Mouse (Mus musculus) adrenal gland, postnatal 25 days (tissue): ENCODE measurements at regions not wholly inside any gene's neighbourhood (a gene's known extent, or its start where the extent isn't known, plus 50 kb on each side); places are given as distances from the start of the nearest gene placed in this dataset.

Source experiments
- DNase-seq: peaks from one replicate; pipeline ENCODE4 v3.0.0; 2021; ENCODE audit warnings: mixed read lengths

DNA sequence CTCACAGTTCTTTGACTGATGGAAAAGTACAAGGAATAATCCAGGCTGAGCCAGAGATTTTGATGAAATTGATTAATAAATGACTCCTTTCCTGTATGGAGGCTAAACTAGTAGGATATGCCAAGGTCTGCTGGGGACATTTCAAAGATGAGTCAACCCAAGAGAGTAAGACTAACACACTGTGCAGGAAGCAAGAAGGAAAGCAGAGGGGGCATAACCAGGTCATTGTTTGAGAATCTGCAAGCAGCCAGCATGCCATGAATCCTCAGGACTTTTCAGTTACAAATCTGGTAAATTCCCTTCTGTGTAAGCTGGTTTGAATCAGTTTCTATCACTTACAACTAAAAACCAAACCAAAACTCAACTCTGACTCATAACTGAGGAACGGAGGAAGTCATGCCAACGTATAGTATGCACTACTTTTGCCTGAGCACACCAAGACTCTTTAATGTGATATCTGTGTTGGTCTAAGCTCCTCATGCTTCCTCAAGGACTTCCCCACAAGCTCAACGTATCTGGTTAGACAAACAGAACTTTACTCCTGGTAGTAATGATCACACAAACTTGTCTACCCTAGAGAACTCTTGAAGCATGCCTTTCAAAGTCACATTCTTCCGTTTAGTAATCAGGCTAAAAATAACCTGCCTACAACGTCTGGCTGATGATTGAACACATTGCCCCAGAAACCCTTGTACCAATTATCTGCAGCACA lies 314.0 kb upstream of the Adamts9 start:
- no peak for DNase-seq

DNA sequence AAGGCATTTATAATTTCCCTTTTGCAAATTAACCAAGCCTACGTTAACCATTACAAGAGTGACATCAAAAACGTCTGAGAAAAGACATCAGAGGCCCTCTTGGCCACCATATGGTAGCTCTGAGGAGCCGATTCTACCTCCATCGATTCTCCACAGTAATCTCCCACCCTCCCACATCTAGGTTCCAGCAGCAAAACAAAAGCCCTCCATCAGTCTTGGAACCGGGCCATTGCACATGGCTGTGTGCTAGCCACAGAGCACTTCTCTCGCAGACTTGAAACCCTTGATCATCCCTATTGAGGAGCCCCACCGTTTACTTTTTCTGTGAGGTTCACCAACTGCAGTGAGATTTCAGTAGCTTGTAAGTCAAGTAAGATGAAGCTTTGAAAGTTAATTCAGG lies 310.5 kb upstream of the Adamts9 start:
- DNase-seq = no peak

DNA sequence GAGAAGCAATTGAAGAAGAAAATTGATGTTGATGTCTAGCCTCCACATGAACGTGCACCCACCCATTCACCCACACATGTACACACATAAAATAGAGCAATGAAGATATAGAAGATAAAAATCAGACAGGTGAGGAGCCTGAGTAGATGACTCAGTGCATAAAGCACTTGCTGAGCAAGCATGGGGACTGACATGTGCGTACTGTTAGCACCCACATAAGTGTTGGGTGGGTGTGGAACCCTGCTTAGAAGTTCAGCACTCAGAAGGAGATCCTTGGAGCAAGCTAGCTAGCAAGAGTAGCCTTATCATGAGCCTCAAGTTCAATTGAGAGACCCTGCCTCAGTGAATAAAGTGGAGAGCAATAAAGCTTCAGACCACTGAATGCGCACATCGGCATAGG lies 305.7 kb upstream of the Adamts9 start:
- no peak for DNase-seq

DNA sequence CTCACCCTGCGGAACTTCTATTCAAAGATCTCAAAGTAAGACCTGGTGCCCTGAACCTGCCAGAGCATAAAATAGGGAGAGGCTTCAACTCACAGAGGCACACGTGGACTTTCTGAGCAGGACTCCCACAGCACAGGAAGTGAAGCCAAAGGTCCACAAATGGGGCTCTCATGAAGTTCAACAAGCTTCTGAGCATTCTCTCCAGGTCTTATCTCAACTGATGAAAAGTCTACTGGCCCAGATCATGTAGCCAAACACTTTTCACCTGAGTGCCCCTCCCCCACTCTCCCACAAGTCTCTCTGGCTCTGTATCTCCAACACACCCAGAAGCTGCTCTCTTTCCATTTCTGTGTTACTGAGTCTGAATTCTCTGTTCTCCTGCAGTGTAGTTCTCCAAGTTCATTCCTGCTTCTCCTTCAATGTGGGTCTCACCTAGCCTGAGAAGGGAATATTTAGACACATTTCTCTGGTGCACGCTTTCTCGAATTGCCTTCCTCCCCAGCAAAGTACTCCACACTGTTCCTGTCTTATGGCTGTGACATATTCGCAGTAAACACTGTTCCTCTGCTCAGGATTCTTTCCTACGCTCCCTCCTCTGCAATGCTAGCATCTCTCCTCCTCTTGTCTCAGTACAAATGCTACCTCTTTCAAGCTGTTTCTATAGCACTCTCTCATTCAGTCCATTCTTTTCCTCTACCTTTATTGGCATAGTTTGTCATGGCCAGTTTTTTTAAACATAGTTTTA lies 303.4 kb upstream of the Adamts9 start:
- DNase-seq = no peak

DNA sequence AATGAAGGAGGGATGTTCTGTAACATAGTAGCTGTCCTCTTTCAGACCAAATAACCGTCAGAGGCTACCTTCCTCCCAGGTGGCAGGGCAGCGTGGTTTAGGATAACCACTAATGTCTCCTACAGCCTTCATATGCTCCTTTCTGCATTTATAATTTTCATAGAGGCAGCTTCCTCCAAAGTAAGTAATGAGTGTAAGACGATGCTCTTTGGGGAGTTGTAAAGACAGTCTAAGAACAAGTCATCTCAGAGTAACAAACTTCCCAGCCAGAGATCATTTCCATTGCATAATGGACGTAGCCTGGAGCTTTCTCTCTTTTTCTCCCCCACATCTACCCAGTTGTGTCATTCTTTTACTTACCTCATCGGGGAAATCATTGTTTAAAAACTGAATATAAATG lies 292.3 kb upstream of the Adamts9 start:
- DNase-seq = no peak

DNA sequence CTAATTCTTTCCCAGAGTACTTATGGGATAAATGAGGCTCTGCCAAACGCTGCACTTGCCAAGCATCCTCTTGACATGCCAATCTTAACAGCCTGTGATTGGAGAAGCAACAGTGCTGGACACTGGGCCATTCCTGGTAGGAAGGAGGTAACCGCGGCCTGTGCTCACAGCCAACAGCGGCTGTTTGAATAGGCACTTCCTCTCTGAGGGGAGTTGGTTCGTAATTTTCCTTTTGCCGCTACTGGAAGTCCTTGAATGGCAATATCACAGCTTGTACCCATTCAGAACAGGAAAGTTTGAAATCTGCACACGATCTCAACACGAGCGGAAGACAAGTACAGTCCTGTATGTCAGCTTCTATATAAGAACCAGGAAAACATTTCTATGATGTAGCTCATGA lies 289.3 kb upstream of the Adamts9 start:
- no peak for DNase-seq

DNA sequence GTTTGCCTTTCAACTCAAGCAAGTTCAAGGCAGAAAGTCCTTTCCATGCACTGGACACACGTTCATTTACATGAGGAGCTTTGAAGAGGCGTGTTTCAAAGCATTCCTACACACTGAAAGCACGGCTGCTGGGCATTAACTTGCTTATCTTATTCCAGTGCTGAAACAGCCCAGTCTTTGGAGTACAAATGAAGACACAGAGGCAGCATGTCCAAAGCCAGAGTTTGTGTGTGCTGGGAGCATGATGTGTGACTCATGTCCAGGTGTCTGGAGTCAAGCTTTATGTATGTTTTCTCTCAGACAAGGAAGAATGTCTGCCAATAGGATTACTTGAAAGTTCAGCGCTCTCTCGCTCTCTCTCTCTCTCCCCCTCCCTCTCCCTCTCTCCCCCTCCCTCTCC lies 287.2 kb upstream of the Adamts9 start:
- no peak for DNase-seq

DNA sequence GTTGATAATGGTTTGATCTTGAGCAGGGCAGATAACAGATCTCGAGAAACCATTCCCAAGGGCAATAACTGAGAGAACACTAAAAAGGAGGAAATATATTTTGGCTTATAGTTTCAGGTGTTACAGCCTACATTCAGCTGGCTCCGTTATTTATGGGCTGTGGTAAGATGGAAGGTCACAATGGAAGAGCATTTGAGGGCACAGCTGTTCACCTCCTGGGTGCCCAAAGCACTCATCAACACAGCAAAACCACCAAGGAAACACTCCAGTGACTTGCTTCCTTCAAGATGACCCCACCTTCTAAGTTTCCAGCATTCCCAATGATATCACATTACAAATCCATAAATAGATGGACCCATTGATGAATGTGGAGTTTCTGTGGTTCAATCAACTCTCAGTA lies 286.0 kb upstream of the Adamts9 start:
- DNase-seq = no peak

DNA sequence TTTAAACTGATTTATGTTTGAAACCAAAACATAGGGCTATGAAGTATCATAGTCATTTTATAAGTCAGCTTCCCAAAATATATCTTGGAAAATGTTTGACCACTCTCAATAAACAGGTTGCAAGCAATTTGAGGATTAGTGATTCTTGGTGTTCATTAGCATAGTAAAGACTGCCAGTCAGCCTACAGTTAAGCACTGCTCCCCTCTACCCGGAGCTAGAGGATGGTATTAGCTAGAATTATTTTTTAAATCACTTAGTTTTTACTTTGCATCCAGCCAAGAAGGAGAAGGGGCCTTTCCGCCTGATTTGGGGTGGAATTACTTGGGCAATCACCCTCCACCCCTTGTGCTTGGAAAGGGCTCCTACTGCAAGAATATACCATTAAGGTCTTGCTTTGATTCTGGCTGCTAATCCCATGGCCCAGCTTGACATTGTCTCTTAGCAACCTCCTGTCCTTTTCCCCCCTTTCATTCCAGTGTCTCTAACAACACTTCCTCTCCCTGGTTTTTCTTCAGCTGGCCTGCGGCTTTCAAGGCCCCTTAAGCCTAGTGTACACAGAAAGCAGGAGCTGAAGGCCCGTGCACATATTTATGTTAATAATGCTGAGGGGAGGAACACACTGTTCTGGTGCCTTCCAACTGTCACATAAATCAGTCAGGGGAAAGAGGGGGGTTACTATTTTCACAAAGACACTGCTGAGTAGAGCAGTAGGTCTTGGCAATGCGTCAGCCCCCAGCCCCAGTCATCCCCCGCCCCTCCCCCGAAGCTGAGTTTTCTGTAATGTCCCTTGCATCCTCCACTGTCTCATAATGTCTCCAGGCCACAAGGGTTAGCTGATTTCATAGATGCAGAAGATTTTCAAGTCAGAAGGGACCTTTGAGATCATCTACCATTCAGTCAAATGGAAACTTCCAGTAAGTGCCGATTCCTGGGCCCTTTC lies 280.6 kb upstream of the Adamts9 start:
- peak; percentile 5 for DNase-seq

DNA sequence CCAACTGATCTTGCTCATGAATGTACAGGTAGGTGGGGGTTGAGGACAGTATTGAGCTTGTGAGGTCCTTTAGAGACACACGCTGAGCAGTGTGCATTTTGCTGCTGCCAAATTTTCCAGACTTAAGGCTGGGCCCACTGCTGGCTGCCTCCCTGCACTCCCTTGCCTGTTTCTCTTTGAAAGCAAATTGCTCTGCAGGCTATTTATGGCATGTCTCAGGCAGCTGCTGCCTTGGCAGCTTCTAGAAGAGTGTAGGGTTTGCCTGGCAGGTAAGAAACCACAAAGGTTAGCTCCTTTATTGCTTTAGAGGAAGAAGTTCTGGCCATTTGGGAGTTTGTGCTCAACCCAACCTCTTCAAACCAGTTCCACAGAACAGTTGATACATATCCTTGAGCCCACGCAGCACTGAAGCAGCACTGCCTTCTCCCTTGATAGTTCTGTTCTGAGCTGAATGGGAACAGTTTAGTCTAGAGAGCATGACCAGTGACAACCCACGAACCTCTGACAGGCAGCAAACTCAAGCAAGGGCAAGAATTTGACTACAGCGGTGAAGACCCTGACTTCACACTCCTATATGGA lies 274.8 kb upstream of the Adamts9 start:
- DNase-seq = no peak

DNA sequence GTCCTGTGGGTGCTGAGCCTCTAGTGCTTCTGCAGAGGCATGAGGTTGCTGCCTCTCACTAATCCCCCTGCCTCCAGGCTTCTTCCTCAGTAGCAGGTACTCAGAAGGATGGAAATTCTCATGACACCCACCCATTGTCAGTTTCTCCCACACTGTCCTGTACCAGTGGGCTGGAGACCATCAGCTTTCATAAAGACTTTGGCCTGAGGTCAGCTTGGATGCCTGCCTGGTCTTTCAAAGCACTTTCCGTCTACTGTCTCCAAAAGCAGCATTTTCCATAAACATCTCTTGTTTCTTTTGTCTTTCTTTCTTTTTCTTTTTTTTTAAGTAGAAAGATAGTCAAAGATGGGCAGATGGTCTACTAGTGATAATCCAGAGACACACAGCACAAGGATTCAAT lies 257.6 kb upstream of the Adamts9 start:
- DNase-seq = no peak

DNA sequence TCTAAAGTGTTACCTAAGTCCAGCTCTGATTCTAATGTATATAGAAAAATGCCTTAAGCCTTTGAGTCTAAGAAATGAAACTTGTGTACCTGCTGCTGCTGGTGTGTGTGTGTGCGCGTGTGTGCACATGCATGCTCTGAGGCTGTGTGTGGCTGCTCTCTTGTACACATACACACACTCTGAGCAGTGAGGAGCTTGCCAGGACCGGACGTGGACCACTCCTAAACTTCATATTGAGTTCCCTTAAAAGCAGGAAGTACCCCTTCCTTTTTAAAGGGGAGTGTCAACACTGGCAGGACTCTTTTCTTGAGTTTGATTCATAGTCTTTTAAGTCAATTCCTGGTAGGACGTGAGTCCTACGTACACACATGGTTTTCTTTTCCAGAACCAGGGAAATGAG lies 251.4 kb upstream of the Adamts9 start:
- DNase-seq = no peak

DNA sequence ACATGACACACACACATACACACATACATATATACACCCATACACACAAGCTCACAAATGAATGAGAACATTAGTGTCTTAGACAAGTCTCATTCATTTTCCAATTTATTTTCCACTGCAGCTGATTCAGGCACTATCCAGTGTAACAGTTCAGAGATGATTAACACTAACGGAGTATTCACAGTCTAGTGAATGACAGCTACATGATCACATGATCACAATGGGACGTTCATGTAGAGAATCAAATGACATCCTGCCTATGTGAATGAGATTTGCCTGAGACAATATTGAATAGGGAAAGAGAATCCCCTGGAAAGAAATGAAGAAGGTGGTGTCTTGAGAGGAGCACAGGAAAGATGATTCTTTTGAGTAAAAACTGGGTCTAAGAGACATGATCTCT lies 249.7 kb upstream of the Adamts9 start:
- no peak for DNase-seq

DNA sequence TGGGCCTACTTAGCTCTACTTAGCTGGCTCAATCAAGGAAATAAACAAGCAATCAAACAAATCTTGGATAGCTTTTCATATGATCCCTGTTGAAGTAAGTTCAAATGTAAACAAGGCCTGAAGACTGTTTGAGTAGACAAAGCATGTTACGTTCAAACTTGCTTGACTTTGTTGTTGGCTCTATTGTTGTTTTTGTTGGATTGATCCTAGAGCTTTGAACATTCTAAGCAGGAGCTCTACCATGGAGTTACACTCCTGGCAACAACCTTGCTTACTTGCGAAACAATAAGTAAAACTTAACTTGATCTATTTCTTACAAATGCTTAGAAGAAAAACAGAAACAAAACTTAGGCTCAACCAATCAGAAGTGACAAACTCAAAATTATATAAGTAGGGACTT lies 247.7 kb upstream of the Adamts9 start:
- no peak for DNase-seq

DNA sequence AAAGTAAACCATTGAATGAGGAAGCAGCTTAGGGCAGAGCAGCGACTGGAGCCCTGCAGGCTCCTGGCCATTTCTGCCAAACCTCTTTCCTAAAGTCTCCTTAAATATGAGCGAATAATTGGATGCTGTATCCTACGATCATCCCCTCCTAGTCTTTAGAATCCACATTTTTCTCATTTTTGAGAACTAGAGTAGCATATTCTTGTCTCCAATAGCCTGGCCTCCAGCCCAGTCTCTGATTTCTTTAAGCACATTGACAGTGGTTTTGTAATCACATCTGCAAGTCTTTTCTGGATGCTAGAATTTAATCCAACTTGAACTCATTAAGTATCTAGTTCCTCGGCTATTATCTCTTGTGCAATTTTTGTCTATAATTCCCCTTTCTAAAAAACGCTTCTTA lies 225.2 kb upstream of the Adamts9 start:
- no peak for DNase-seq

DNA sequence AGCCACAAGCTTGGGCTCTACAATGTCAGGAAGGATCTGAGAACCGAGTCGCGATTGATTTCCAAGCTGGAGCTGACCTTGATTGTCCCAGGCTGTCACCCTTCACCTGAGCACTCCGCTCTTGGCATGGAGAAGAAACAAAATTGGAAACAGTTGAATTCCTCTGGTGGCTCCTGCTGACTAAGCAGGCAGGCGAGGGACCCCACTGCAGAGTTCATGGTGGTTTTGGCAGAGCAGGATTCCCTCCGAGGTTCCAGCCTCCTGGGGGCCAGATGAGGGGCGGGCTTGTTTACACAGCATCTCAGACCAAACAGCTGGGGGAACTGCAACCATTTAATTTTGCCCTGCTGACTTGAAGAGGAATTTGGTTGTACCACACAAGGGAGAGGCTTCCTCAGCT lies 224.0 kb upstream of the Adamts9 start:
- DNase-seq = no peak

DNA sequence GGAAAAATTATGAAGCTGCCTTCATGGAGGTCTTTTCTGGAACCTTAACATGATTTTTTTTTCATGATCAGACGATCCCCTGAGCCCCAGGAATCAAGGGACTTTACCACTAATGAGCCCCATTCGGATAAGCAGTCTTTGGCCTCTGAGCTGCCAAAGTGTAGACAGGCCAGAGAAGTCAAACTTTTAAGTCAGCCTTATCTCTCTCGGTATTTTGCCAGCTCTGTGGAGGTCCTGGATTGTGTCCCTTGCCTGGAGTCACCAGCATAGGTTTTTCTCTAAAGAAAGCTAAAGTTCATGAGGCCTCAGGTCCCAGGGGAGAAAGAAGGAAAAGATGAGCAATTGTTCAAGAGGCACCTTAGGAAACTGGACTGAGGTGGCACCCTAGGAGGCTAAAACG lies 222.7 kb upstream of the Adamts9 start:
- DNase-seq = no peak

DNA sequence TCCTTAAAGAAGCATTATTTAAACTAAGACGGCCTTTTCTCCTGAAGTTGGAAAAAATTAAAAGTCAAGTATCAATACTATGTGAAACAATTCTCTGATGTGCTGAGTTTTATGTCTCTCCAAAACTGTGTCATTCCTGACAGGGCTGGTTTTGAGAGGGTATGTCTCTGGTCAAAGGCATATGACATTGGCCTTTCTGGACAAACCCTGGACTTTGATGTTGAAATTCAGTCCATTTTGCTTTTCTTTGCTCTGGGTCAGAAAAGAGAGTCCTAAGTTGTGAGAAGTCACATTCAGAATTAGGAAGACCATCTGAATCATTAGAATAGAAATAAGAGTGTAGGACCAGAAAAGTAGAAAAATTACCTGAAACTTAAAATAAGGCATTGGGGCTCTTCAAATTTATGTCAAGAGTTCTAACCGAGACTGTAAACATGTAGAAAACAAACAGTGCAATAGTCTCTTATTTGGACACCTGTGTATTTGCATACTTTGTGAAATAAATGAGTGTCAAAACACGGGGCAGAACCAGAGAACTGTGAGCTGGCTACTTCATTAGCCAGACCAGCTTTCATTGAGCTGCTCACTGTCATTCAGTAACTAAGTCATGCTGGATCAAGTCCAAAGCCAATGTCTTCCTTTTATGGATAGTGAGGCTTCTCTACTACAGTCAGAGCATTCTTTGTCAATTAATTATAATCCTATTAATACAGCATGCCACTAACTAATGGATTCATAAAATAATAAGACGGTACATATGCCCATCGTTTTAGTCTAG lies 209.3 kb upstream of the Adamts9 start:
- no peak for DNase-seq

DNA sequence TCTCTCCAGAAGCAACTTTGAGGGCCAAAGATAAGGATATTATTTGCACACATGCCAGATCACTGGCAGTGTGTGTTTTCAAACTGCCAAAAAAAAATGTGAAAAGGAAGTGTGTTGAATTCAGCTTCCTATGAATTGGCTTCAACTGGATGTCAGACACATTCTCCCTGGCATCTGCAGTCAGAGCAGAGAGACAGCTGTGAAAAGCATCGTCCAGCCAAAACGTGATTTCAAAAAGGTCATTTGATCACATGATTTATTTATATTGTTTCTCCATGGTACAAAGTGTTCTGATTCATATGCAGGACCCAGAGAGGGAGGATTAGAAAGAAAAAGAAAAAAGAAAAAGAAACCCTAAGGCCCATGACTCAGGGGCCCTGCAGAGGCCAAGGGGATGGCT lies 207.2 kb upstream of the Adamts9 start:
- DNase-seq = no peak

DNA sequence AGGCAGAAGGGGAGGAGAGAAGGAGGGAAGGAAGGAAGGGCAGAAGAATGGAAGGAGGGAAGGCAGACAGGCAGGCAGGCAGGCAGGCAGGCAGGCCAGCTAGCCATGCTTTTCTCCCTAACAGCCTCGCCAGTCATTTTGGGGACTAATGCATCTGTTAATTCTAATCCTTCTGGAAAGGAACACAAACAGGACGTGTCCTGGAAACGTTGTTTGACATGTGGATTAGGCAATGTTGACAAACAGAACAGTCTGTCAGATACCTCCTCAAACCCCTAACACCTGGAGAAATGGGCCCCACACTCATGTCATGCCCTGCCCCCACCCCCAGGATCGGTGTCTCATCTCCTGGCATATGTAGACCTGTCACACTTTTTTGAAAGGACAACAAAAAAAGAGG lies 206.7 kb upstream of the Adamts9 start:
- DNase-seq = no peak

DNA sequence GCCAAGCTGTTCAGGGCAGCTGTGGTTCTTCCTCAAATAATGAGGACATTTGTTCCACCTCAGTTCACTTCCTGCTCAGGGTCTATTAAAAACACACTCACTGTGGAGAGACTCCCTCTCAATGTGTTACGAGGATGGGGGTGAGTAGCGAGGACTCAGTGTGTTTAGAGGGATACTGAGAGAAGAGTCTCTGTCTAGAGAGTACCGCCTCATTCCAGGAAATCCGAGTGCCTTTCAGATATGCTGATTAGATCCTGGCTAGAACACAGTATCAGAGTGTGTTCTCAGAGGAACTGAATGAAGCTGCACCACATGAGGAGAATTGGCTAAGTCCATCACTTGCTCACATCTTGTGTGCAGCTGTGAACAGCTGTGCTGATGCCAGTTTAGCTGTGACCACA lies 197.0 kb upstream of the Adamts9 start:
- DNase-seq = no peak

DNA sequence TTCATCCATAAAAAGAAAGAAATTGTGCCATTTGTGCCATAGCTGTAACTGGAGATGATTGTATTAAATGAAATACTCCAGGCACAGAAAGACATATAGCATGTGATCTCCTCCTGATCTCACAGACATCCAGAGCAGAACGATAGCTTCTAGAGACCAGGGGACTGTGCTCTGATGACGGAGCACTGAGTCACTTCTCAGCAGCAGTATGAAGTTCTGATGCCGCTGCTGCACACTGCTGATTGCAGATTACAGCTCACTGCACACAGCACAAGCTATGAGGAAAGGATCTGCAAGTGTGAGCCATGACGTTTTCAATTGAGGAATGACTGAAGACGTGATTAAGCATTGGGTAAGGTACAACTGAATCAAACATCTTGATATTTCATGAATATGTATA lies 190.6 kb upstream of the Adamts9 start:
- DNase-seq = no peak
